Mouse (Mus musculus) thymus, postnatal 0 days (tissue): ENCODE measurements at regions not wholly inside any gene's neighbourhood (a gene's known extent, or its start where the extent isn't known, plus 50 kb on each side); places are given as distances from the start of the nearest gene placed in this dataset.

Experiments used
- DNase-seq: peaks from one replicate; pipeline ENCODE4 v3.0.0-alpha.2; 2015; ENCODE audit warnings: low spot score

DNA sequence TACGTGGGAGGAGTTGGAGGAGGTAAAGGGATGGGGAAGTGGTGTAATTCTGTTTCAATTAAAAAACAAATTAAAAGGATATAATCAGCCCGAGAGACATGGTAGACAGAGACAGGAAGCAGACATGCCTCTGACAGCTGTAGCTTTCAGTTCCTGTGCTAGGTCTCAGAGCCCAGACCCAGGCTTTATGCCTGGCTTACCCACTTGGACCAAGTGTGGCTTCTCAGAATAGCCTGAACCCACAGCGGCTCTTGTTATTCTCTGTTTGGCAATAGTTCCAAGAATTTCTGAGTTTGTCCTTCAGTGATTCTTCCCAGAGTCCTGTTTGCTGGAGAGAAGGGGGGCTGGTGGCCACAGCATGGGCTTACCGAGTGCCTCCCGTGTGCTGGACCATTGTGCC lies 182.4 kb downstream of the Pten start:
- no peak for DNase-seq

DNA sequence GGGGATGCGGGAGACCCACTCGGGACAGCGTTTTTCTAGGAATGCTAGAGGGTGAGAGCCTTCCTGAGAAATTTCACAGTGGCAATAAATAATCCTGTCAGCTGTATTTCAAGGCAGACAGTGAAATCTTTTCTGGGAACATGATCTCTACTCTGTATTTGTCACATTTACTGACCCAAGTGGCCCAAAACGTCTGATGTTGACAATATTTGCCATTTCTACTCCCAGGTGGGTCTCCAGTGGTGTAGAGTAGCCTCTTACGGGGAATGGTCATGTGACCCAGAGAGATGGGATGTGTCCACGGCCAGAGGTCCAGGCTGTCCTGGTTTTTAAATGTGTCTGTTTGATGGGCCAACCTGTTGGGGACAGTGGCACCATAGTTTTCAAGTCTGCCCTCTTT lies 183.5 kb downstream of the Pten start:
- no peak for DNase-seq

DNA sequence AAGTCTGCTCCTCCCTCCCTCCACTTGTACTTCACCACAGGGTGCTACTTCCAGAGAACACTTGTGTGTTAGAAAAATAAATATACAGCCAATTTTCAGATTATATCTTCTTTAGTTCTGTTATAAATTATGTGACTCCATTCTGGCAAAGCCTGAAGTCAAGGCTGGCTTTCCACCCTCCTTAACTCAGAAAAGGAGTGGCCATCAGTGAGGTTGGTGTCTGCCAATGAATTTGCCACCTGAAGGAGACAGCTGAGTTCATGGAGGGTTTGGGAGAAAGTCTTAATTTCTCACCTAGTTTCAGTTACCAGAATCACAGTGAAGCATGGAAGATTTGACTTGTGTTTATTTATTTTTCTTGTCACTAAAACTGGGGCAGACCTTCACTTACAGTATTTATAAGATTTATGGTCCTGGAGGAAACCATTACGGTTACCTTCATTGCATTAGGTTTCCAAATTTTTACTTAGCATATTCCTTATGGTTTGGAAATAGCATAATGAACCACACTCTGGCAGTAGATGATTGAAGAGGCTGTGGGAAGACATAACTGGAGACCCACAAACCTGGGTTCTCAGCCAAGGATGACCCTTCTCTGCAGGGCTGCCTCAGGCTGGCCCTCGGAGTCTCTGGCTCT lies 186.4 kb downstream of the Pten start:
- no peak for DNase-seq

DNA sequence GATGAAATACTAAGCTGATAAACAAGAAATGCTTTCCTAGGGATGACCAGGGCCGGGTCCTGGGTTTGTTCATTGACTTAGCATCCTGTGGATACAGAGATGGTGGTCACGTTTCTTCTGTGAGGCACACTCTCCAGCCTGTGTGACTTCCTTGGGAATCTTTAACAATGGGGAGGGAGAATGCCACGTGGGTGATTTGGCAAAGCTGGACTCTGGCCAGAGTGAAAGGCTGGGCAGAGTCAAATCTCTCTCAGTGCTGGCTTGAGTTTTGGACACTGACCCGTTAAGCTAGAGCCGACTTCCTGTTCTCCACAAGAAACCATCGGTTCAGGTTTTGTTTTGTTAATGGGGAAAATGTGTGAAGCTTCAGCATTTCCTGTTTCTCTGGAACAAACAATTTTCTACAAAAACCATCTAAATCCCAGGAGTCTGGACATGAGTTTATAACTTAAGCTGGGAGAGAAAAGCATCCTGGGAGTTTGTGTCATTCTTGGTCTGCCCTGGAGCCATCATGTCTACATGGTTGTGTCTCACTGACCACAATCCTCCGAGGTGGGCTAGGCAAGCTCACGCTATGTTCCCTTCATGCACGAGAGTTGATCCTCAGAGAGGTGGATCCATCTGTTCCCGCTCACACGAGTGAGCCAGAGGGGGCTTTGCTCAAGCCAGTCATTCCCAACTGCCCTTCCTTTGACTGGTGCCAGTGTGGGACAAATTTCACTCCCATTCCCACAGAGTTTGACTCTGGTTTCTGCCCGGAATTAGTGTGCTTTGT lies 190.0 kb downstream of the Pten start:
- no peak for DNase-seq

DNA sequence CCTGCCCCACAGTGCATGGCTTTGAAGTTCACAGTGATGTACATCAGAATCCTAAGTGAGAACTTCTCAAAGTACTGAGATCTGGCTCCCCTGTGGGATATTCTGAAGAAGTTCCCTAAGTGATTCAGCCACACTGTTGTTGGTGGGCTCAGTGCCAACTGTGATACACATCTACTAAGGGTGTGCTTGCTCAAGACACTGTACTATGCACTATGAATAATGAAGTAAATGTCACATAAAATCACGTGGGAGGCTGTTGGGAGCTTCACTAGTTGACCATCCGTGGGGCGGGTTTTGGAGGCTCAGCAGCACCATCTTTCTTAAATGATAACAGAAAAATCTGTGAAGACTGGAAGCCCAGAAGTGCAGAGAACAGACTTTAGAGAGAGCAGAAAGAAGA lies 193.0 kb downstream of the Pten start:
- DNase-seq: no peak

DNA sequence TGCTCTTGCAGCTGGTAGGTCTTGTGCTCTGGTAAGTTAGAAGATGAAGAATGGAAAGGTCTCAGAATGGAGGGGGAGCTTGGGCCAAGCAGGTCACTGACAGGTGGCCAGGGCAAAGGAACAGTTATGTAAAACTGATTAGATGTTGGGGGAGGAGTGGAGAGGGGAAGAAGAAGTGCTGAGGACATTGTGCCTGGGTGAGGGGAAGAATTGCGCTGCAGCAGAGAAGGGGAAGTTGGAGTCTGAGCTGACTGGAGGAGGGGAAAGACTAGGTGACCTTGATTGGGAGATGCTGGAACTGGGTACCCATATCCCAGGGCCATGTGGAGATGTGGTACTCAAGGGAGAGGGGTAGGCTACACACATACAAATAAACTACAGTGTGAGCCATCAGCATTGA lies 193.5 kb downstream of the Pten start:
- no peak for DNase-seq

DNA sequence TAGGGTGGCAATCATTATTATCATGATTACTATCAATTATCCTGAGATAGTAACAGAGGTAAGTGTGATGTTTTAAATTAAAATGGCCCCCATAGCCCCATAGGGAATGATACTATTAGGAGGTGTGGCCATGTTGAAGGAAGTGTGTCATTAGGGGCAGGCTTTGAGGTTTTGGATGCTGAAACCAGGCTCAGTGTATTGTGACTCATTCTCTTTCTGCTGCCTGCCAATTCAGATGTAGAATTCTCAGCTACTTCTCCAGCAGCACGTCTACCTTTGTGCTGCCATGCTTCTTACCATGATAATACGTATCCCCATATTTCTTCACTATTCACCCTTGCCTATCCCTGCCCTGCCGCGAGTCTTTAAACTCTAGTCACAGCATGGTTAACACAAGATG lies 195.1 kb downstream of the Pten start:
- no peak for DNase-seq

DNA sequence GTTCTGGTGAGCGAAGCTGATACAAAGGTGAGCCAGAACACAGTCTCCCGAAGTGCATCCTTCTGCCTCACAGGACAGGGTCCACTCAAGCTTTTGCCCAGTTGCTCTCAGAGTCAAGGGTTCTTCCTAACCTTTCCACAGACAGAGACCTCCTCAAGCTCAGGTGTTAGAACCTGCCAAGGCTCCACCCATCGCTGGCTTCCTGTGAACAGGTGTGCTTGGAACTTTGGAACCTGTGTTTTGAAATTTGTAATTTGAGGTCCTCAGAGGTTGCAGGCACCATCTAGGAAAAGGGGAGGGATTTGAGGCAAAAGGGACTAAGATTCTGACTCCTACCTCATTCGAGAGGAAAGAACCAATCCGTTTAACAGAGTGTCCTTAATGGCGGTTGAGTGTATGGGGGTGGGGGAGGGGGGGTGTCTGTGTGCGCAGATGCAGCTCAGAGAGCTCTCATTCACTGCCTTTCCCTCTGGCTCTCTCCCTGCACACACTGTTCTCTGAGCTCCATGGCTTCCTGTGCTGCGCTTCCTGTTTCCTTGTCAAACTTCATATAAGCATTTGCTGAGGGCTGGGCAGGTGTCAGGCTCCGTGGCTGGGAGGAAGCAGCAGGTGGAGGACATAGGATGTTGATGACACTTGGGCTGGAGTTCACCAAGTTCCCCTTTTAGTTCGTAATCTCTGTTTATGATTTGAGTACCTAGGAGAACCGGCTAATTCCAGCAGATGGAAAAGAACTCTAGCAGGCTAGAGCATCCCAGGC lies 195.8 kb downstream of the Pten start:
- DNase-seq: peak; percentile 83

DNA sequence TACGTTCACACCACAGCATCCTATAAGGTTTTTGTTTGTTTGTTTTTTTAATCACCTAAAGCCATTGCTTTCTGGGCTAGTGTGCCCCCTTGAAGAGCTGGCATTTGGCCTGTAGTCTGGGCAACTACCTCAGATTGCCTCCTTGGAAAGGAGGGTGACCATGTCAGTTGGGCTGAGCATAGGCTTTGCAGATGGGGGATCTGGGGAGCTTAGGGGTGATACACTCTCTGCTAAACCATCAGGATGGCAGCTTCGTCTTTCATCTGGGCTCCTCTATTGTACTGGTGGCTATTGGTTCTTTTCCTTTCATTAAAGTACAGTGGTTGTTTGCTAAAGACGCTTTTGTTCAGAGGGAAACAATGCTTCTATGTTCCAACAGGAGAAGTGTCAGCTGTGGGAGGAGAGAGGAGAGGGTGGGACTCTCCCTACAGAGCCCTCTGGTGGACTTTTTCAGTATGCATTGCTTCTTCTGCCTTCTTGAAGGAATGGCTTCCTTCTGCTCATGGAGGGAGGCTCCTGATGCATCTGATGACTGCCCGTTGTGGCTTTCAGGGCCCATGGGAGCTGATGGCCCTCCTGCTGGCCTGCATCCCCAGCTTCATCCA lies 196.8 kb downstream of the Pten start:
- peak; percentile 74 for DNase-seq

DNA sequence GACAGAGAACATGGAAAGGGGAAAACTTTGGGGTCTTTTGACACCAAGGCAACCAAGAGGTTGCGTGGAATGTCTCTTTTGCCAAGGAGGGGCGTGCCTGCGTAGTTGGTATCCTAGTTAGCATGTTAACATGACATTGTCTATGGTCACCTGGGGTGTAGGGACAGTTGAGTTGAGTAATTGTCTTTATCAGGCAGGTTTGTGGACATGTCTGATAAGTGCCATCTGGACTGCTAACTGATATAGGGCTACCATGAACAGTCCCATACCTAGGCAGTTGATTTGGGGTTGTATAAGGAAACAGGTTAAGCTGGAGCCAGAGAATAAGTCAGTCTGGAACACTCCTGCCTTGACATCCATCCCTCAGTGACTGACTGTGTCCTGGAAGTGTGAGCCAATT lies 197.6 kb downstream of the Pten start:
- no peak for DNase-seq

DNA sequence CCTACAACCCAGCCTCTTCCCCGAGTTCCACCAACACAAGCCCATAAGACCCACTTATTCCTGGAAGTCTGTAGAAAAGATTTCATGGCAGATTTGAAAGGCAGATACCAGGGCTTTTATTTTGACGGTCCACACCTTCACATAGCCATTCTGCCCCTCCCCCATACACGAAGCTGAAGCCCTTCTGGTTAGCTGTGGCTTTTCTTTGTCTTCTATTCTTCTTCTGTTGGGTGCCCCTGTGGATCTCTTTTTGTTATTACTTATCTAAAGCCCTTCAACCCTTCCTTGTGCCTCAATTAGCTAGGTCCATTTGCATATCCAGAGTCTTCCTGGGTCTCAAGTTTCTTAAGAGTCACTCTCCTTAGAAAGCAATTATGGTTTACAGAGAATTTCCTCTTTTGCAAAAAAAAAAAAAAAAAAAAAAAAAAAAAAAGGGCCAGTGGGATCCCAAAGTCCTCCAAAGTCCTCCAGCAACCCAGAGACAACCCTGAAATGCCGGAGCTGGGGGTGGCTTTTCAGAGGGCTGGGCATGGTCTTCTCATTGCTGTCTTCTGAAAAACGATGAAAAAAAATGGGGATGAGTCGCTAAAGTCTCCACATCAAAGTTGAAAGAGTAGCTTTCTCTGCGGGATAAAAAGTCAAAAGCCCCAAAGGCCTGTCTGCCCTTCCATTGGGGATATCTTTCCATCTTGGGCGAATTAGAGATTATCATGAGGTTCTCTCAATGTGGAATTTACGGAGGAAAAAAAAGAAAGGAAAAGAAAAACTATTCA lies 199.0 kb downstream of the Pten start:
- peak; percentile 71 for DNase-seq

DNA sequence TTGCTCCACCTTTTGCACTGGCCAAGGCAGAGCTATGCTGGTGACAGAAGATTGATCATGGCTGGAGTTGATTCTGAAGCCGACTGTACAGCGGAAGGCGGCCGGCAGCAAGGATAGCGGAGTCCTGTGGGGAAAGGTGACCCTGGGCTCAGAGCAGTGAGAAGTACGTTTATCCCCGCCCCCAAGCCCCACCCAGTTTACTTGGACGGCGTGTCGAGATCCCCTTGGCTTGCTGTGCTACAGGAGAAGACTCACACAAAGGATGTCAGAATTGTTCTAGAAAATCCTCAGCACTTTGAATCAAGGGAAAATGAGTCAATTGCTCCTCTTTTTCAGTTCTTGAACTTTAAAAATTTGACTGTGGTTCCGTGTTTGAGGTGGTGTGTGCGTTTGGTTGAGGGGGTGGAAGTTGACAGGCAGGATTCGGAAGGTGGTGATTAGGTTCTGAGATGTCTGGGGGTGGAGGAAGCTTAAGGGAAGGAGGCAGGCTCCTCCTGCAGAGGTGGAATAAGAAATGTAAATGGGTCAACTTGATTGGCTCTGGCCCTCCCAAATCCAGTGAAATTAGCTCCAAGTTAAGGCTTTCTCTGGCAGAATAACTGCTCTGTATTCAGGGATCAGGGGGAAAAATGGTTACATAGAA lies 199.7 kb downstream of the Pten start:
- peak; percentile 65 for DNase-seq

DNA sequence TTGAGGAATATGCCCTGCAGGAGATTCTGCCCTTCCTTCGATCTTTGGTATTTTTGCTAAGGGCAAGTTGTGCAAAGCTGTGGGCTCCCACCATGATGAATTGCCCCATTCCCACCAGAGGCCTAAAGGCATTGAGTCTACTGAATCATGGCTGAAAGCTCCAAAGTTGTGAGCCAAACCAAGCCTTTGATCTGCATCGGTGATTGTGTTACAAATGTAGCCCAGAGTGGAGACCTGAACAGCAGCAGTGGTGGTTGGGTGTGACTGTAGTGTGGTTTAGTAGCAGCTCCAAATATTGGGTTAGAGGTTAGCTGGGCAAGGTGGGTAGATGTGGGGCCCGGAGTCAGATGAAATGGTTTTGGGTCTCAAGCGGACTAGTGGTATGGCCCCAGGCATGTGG lies 201.0 kb downstream of the Pten start:
- no peak for DNase-seq

DNA sequence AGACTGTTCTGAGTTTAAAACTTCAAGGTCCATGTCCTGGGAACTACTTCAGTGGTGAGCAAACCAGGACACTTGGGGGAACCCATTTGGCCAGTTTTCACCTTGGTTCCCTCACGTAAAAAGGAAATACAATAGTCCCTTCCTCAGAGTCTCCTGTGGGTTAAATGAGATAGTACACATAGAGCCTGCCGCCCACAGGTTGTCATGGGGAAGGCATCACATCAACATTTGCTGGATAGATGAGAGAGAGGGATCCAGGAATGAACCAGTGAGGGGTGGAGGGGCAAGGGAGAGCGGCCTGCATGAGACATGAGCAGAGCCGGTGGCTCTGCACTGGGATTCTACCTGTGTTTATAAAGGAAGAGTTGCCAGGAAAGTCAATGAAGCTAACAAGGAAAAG lies 201.5 kb downstream of the Pten start:
- DNase-seq: no peak

DNA sequence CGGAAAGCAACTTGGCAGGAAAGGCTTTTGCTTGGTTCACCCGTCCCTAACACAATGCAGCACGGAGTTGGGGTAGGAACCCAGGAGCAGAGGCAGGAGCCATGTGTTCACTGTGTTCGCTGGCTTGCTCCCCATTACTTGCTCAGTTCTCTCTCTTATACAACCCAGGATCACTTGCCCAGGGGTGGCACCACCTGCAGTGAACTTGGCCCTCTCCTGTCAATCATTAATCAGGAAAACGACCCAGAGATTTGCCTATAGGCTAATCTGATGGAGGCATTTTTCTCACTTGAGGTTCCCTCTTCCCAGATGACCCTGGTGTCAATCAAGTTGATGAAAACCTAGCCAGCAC lies 202.5 kb downstream of the Pten start:
- DNase-seq: no peak

DNA sequence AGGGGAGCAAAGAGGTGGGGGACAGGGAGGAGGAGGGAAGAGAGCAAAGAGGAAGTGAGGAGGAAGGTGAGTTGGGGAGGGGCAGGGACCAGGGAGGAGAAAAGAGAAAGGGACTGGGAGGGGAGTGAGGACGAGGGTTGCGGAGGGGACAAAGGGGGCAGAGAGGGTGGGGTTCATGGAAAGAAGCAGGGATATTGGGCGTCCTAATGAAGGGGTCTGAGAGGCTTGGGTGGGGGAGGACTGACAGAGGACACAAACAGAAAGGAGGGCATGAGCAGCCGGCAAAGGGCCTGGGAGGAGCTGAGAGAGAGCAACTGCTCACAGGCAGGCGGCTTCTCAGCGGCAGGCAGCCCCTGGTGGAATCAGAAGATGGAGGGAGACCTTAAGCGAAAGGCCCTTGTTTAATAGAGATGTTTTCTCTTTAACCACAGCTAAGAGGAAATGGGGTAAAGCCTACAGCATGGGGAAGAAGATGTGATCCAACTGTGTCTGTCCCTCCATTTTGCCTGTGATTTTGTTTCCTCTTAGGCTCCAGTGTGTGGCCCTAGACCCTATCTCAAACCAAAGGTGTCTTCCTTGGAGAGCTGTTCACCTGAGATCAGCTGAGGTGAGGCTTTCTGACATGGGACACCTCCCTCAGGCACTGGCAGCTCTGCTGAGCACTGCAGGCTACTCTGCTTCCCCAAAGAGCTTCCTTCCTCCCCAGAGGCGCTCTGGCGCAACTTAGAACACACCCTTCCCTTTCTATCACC lies 203.1 kb downstream of the Pten start:
- peak; percentile 34 for DNase-seq

DNA sequence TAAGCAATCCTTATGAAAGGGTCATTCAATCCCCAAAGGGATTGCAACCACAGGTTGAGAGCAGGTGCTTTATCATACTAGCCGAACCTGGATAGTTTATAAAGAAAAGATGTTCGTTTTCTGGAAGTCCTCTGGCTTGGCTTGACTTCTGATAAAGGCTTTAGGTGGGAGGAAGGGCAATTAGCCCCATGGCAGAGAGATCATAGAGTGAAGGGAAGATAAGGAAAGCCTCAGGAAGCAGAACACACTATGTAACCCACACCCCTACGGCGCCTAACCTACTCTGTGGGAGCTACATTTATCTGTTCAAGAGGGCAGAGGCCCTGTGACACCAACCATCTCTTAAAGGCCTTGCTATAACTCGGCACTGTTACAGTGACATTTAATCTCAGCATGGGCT lies 204.2 kb downstream of the Pten start:
- no peak for DNase-seq

DNA sequence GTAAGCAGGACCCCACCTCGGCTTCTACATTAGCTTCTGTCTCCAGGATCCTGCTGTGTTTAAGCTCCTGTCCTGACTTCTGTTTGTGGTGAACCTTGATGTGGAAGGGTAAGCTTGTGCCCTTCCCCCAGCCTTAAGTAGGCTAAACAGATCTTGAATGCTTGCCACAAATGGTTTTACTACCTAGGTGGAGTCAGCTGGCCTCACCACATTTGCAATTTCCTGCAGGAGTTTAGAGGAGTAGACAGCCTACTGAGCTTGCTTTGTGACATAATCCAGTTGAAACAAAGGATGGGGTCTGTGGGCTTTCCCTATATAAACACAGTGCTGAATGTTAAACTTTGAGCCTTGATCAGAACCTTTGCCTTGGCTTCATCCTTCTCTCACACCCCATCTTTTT lies 206.7 kb downstream of the Pten start:
- peak; percentile 86 for DNase-seq

DNA sequence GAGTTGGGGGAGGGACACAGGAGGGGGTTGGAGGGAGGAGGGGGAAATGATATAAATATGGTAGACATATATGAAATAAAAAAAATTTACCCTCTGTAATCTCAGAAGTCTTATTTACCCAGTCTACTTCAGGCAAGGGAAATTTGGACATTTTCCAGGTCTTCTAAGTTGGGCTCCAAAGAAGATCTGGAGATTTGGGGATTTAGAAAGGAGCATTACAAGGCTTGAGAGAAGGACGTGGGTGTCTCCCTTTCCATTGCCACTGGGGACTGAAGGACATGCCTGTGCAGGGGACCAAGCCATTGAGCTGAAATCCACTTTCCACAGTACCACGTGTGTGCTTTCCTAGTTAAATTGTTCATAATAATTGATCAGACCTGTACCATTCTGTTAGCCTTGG lies 208.2 kb downstream of the Pten start:
- no peak for DNase-seq

DNA sequence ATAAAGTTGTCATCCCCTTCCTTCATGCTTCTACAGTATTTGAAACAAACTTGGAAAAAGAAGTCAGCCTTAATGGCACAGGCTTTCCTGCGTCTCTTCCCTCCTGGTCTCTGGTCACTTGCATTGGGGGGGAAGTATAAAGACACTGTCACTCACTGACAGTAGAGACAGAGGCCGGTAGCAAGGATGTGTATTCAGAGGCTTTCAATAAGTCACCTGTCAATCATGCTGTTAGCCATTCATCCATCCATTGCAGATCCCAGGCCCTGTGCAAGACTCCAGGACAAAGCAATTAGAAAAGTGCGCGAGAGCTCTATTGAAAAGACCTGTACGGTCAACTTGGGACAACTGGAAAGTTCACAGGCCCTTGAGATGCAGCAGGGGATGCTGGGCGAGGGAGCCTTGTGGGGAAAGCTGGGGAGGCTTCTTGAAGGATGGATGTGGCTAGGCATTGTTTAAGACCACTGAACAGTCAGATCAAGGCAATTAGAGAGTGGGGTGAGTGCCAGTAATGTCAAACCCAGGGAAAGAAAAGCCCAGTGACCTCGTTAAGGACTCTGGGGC lies 212.0 kb downstream of the Pten start:
- DNase-seq: no peak
